Mouse (Mus musculus) kidney, adult 2 months (tissue): ENCODE results near the gene Lrmda. TPM values are rescaled to one million over a fixed set of nuclear protein-coding genes. Genes with fewer than 3 reads are reported as not detected.

Source experiments
- DNase-seq: peaks from one replicate; pipeline ENCODE4 v3.0.0; 2021
- H3K27ac ChIP-seq: fragments of 200-500 bp; 2 replicates; pipeline ENCODE4 v1.5.1; 2012; ENCODE audit warnings: low read depth, low read length, control low read depth, inconsistent platforms; ENCODE audit not compliant: insufficient read depth
- H3K27me3 ChIP-seq: fragments of 200-500 bp; replicated peaks from 2 replicates; pipeline ENCODE4 v1.6.1; 2012; ENCODE audit warnings: mild to moderate bottlenecking, moderate library complexity, low read length, inconsistent platforms; ENCODE audit not compliant: control insufficient read depth, insufficient read depth
- H3K36me3 ChIP-seq: fragments of 200-500 bp; 2 replicates; pipeline ENCODE4 v1.6.1; 2012; ENCODE audit warnings: mild to moderate bottlenecking, moderate library complexity, low read length, inconsistent platforms; ENCODE audit not compliant: control insufficient read depth, insufficient read depth
- H3K4me1 ChIP-seq: fragments of 200-500 bp; 2 replicates; pipeline ENCODE4 v1.6.1; 2011; ENCODE audit warnings: low read length; ENCODE audit not compliant: control insufficient read depth, insufficient read depth
- H3K4me3 ChIP-seq: fragments of 200-500 bp; 2 replicates; pipeline ENCODE4 v1.5.1; 2011; ENCODE audit warnings: mild to moderate bottlenecking, low read depth, low read length, control low read depth; ENCODE audit not compliant: insufficient read depth
- CTCF ChIP-seq: fragments of 200-500 bp; conservative IDR thresholded peaks from 2 replicates; pipeline ENCODE4 v1.5.1; 2011; ENCODE audit warnings: low read depth, mild to moderate bottlenecking, control low read depth, low read length, moderate library complexity, mixed read lengths; ENCODE audit not compliant: insufficient read depth, insufficient read length
- POLR2A ChIP-seq: fragments of 200-500 bp; IDR thresholded peaks from one replicate; pipeline ENCODE4 v1.6.1; 2011; ENCODE audit warnings: low read depth, low read length, control low read depth
- WGBS: fragments of 180-500 bp; shearing (Covaris S2); methylation state at CpG from one replicate; pipeline ENCODE4 v1.1.7; 2018; 5-methylcytosine and 5-hydroxymethylcytosine counted together
- polyA plus RNA-seq: library from polyadenylated mRNA; depleted of rRNA; stranded (reverse); fragments of >200 nt; gene quantifications from 2 replicates; pipeline ENCODE4 v1.2.3, GENCODE M21; 2012

The Lrmda gene
- polyA plus RNA-seq, 1 experiment = 3.3 TPM

- TF ChIP-seq POLR2A = no peak
- WGBS = 84% methylated on average over 12 of the region's 12 CpGs
- H3K4me3 ChIP-seq = no peak overlapping the region
- H3K4me1 ChIP-seq = peaks cover 8% of the 10 kb centered on the region; the same call in 1 of the 2 replicates
- no peaks in the 10 kb centered on the region for H3K27me3 ChIP-seq
- no peak overlapping the region for H3K27ac ChIP-seq
- no peaks in the 10 kb centered on the region for H3K36me3 ChIP-seq
- DNase-seq = no peak
Measured at GRCm38 (mm10) chr14:22146508-22147044, 127.1 kb downstream of the Lrmda start.

DNA sequence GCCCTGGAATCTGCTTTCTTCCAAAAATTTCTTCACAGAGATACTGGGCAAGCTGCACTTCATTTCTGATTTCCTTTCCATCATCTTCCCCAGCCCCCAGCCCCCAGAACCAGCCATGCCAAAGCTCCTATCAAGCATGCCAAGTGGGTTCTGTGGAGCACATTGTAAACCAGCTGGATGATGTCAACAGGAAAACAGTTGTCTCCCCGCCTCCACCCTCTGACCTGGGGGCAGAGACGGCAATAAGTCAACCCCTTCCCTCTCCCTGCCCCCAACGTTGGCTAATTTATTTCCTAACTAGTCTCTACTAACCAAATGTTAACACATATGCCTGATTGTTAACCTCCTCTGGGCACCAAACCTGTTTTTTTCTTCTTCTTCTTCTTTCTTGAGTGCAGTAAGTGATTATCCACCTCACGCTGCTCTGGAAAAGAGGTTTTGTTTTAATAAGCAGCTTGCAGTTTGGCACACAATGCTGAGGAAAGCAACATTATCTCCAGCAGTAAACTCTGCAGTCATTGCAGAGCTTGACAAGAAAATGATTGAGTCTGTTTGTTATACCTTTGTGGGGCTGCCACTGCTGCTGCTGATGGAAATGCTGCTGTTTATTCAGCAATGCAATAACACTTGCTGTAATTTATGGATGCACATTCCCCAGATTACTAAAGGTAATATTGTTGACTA, 128.0 kb downstream of the Lrmda start:
- H3K27ac ChIP-seq = no peak overlapping the region
- peak; percentile 58 for DNase-seq
- H3K36me3 ChIP-seq = no peaks in the 10 kb centered on the region
- WGBS = 22% methylated on average over 4 of the region's 4 CpGs
- no peak overlapping the region for H3K4me3 ChIP-seq
- H3K27me3 ChIP-seq = no peaks in the 10 kb centered on the region
- H3K4me1 ChIP-seq = peaks cover 8% of the 10 kb centered on the region; the same call in 1 of the 2 replicates
- no peak for TF ChIP-seq CTCF
- no peak for TF ChIP-seq POLR2A

DNA sequence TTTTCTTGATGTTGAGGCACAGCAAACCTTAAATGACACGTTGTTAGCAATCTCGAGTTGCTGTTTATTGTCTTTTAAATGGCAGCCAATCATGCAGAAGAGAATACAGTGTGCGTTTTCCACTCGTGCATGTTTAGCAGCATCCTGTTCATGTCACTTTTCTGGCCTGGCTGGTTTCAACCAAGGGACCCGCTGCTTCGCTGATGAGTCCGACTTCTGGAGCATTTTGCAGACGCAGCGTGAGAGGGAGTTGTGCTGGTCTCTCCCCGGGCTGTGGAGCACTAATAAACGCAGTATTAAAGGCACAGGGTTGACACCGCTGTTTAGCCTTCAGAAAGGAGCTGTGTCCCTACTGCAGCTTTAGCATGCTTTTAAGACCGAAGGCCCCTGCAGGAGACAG, 133.2 kb downstream of the Lrmda start:
- Histone ChIP-seq H3K4me3 (no peak overlapping the region), H3K27ac (no peak overlapping the region), H3K36me3 (no peaks in the 10 kb centered on the region), H3K27me3 (no peaks in the 10 kb centered on the region), H3K4me1 (peaks cover 23% of the 10 kb centered on the region; the same call in 1 of the 2 replicates)
- no peak for DNase-seq
- TF ChIP-seq CTCF (no peak), POLR2A (no peak)
- WGBS = 64% methylated on average over 13 of the region's 13 CpGs

DNA sequence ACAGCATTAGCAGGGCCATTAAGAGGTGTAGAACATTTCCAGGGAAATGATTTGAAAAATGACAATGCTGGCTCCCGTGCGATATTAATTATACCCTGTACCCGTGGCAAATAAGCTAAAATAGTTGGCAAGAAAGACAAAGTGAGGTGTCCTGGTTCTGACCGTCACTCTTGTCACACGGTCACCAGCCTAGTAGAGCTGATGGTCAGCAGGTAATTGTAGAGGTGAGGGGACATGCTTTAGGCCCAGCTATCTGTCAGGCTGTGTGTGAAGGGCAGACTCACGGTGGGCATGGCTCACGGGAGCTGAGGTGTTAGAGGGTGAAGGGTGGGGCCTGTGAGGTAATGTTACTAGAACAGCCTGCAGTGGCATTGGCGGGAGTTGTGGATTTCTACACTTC, 134.6 kb downstream of the Lrmda start:
- no peak overlapping the region for H3K27ac ChIP-seq
- no peak overlapping the region for H3K4me3 ChIP-seq
- H3K36me3 ChIP-seq = no peaks in the 10 kb centered on the region
- WGBS = 93% methylated on average over 8 of the region's 8 CpGs
- no peak for DNase-seq
- peaks cover 19% of the 10 kb centered on the region; the same call in 1 of the 2 replicates for H3K4me1 ChIP-seq
- no peaks in the 10 kb centered on the region for H3K27me3 ChIP-seq
- TF ChIP-seq CTCF (no peak), POLR2A (no peak)

- TF ChIP-seq CTCF (no peak), POLR2A (no peak)
- Histone ChIP-seq H3K4me3 (no peak overlapping the region), H3K27ac (no peak overlapping the region), H3K36me3 (no peaks in the 10 kb centered on the region), H3K27me3 (no peaks in the 10 kb centered on the region), H3K4me1 (peaks cover 19% of the 10 kb centered on the region; the same call in 1 of the 2 replicates)
- DNase-seq = peak; percentile 50
- WGBS = 35% methylated on average over 2 of the region's 2 CpGs
Measured at GRCm38 (mm10) chr14:22155034-22155433, 135.5 kb downstream of the Lrmda start.

DNA sequence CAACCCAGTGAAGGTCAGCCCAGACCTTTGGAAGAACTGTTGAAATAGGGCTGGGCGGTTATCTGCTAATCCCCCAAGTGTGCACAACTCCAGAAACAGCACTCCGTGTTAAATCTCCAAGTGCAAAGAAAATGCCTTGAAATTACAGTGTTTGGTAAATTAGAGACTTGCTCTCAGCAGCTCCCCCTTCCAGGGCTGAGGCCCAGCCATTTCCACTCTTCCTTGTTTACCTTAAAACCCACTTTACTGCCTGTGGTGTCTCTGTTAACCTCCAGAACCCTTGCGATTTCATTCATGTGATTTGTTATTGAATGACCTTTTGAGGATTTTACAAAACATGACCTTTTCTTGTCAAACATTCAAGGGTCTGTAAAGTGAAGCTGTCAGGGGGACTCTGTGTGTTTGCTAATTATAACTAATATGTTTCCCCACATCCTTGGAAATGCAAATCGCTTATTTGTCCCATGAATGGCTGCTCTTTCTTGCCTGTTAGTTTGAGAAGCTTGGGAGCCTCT, 136.1 kb downstream of the Lrmda start:
- no peak for DNase-seq
- H3K4me1 ChIP-seq = peaks cover 19% of the 10 kb centered on the region; the same call in 1 of the 2 replicates
- no peak overlapping the region for H3K4me3 ChIP-seq
- no peaks in the 10 kb centered on the region for H3K36me3 ChIP-seq
- WGBS = 78% methylated on average over 4 of the region's 4 CpGs
- H3K27ac ChIP-seq = no peak overlapping the region
- no peaks in the 10 kb centered on the region for H3K27me3 ChIP-seq
- TF ChIP-seq POLR2A (no peak), CTCF (no peak)

GRCm38 (mm10) chr14:22156991-22157390, 137.5 kb downstream of the Lrmda start:
- WGBS = 75% methylated on average over 6 of the region's 6 CpGs
- Histone ChIP-seq H3K4me1 (peaks cover 19% of the 10 kb centered on the region; the same call in 1 of the 2 replicates), H3K36me3 (no peaks in the 10 kb centered on the region), H3K4me3 (no peak overlapping the region), H3K27me3 (no peaks in the 10 kb centered on the region), H3K27ac (no peak overlapping the region)
- peak; percentile 41 for DNase-seq
- no peak for TF ChIP-seq POLR2A
- TF ChIP-seq CTCF = no peak
